Mouse (Mus musculus): Measurements from ENCODE around the gene Reps1.
A peak's percentile ranks its signal among the peaks of the same experiment; 100 is the strongest.
"Not testable (repeated sequence)": the region's sequence is repeated elsewhere in the genome, so short reads cannot be mapped to it uniquely, and the experiment has no call there.

Gene Reps1

DNA sequence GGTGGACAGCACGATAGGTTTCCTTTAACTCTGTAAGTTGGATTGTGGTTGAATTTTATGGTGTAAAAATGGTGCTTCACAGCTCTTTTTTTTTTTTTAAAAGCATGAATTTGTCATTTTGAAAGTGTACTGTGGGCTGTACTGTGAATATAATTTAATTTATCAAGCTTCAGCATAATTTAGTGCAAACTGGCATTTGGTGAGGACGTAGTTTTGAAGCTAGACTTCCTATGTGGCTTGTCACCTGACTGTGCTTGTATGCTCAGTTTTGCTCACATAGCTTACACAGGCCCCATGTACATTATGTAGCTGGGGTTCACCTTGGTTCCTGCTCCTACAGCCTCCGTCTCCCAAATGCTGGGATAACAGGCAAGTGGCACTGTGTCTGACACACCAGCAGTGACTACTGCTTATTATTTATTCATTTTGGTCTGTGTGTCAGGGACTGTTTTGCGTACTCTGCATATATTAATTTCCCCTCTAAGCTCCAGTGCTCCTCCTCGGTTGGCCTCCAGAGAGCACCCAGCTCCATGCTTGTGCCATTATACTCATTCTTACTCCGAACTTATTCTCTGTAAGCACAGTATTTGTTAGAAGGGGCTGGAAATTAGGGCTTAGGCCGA is 9.1 kb downstream of the Reps1 start:
- DNase-seq, result no peak

DNA sequence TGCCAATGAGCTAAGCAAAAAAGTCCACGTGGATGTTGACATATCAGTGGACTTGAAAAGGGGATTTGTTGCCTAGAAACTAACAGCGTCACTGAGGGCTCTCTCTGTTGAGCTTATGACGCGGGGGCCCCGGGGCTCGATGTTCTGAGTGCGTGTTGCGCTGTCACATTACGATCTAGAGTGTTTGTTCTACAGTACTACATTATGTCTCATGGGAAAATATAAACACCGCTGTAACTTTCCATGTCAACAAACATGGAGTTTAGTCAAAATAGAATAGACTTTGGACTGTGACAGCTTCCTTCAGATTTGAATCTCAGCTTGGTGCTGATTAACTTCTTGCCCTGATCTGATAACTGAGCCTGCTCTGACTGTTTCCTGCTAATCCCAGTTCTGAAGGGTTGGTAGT is 10.4 kb downstream of the Reps1 start:
- DNase-seq, result peak in 1 of 2 experiments; percentile 66

DNA sequence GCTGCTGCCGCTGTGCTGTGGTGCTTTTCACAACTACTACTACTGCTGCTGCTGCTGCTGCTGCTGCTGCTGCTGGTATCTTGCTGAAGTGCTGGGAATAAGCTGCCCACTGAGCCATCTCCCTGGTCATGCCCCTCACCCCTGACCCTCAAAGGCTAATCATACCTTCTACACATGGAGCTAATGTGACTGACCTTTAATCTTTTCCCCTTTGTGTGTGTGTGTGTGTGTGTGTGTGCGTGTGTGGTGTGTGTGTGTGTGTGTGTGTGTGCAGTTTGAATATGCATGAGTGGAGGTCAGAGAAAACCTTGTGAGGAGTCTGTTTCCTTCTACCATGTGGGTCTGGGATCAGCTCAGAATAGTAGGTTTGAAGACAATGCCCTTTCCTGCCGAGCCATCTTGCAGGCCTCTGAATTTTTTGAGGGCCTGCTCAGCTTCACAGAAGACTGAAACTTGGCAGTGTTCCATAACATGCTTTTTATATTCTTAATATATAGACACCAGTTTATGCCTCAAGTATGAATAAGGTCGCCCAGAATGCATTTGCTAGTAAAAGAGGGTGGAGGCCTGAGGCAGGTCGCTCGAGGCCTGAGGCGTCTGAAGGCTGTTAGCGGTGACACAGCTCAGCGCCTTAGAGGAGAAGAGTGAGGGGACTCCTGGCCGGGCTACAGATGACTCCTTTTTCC is 12.2 kb downstream of the Reps1 start:
- DNase-seq, result no peak

DNA sequence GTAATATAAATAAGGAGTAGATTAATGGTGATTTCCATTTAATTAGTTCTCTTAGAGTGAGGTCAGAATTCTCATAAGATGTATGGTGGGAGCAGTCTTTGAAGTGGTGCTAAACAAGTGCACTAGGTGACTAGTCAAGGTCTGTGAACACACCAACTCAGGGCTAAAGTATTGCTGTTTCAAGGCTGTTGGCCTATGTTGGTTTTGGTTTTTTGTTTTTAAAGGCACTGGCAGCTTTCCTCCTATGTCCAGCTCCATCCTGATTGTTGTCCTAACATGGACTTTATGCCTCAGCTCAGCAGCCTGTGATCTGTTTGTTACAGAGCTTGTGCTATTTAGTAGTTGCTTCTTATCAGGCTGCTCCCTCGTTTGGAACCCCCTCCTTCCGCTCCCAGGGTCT is 13.2 kb downstream of the Reps1 start:
- no peak for DNase-seq

DNA sequence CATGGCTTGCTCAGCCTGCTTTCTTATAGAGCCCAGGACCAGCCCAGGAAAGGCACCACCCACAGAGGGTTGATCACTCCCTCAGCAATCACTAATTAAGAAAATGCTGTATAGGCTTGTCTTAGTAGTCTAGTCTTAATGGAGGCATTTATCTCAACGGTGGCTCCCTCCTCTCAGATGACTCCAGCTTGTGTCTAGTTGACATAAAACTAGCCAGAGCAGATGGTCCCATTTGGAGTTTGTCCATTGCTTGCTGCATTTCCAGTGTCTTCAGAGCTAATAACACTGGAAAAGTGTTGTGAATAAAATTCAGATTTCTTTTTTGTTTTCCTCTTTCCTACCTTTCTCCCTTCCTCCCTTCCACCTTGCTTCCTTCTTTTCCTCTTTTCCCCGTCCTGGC is 13.9 kb downstream of the Reps1 start:
- DNase-seq, result no peak

DNA sequence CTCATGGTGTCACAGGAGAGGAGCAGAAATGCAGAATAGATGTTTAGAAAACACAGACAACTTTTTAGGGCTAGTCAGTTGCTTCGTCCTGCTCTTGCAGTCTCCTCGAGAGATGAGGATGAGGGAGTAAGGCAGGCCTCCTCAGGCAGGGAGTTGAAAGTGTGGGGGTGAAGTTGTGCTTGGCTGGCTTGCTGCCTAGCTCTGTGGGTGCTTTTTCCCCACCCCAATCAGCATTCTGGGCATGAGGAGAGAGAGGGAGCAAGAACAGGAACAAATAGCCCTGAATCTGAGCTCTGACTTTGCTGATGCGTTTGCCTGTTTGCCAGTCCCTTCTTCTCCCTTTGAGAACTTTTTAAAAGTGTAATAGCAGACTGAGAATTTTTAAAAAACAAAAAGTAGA is 14.5 kb downstream of the Reps1 start:
- DNase-seq, result peak in 1 of 2 experiments; percentile 35

DNA sequence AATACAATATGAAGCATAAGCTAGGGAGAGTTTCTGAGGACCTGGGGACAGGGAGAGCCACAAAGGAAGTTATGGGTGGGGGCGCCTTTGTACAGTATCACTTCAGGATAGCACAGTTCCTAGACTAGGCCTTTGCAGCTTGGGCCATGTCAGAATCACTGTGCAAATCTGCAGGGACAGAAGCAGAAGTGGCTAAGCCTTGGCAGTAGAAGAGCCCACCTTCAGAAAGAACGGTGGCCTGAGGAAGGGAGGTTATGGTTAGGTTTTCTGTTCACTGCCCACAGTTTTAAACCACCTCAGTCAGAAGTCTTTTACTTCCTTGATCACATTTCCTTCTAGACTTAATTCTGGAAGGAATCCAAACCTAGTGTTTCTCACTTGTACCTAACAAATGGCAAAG is 15.0 kb downstream of the Reps1 start:
- no peak for DNase-seq

DNA sequence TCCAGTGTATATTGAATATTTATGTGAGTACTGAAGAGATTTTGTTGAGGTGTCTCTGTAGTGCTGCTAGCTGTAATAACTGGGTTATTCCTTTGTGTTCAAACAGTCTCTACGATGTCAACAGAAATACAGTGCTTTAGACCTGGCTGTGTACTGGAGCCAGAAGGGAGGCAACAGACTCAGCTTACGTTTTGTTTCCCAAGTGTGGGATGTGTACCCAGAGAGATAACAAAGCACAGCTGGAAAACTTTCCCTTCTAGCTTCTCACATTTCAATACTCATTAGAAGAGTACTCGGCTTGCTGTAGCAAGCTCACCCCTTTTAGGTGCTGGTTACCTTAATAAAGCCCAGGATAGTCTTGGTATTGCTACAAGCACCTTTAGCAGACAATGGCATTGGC is 17.2 kb downstream of the Reps1 start:
- no peak for DNase-seq

DNA sequence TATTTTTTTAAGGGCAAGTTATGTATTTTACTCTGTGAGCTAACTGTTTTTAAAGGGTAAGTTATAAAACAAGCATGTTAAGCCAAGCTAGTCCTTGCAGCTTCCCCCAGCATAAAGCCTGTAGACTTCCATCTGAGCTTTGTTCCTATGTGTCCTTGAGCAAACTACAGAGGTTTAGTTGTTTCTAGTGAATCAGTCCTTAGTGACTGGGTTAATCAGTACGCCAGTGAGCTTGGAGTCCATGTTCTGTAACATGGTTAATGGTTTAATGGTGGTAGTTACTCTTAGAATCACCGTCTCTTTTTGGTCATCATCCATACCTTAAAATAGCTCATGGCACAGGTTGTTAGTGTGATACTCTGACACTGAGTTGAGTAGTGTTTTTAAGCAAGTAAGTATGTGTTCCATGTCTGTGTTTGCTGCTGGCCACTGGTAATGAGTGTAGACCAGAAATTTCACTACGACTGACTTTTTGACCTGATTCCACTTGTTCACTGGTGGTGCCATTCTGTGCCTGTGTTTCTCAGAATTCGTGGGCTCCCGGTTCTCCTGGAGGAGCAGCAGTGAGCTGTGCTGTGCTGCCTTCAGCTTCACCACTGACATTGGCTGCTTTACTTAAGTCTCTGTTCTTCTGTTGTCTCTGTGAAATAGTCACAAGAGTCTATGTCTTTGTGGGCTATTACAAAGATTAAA is 18.9 kb downstream of the Reps1 start:
- DNase-seq, result no peak

DNA sequence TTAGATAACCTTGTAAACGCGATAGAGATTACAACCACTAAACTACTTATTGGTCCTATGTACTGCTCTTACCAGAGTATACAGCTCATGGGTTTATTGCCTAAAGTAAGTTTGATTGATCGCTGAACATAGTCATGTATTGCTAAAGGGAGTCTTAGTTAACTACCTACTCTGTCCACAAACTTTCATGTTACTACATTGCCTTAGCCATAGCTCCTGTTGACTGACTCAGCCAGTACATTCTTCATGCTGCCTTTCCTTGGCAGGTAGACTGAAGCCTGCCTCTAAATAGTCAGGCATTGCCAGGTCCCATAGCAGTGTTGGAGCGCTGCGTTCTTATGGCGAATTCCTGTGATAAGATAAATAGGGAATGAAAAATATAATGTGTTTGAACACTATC is 20.2 kb downstream of the Reps1 start:
- no peak for DNase-seq

DNA sequence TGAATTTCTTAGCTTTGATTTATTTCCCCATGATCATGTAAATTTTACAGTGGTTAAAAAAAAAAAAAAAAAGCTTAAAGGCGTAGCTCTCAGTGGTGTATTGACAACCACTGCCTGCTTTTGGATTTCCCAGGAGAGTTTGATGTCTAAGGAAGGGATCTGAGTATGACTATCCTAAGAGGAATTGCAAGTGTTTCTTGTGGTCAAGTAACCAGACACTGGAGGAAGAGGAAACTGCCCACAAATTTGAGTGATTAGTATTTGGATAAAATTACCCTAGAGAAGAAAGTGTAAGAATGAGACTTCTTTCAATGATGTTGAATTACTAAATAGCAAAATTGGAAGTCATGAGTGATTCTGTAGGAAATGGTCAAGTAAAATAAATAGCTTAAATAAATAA is 25.9 kb downstream of the Reps1 start:
- no peak for DNase-seq

DNA sequence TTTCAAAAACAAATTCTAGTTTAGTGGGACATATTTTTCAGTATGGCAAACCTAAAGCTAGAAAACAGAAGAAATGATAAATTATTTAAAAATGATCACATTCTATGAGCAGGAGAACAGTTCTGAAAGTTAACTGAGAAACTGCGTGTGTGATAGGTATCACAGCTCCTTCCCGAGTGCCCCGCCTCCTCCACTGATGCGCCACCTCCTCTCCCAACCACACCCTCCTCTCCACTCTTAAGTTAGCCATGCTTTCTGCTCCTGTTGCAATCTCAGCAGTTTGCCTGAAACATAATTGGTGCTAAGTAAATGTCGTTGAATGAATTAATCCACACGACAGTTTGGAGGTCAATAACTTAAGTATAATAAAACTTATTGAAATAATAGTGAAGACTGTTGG is 27.1 kb downstream of the Reps1 start:
- DNase-seq, result peak; percentile 13 to 52

DNA sequence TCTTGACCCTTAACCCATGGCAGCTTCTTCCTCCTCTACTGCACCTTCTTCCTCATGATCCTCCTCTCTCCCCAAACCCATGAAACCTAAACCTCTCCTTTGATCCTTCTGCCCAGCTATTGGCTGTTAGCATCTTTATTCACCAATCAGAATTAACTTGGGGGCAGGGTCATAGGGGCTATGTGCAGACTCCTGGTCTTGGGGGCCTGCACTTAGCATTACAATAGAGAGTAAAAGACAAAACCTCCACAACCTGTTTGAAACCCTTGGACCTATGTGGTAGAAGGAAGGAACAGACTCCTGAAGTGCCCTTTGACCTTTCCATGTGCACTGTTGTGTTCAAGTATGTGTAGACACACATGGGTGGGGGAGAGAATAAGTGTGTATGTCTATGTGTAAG is 35.0 kb downstream of the Reps1 start:
- DNase-seq, result no peak

DNA sequence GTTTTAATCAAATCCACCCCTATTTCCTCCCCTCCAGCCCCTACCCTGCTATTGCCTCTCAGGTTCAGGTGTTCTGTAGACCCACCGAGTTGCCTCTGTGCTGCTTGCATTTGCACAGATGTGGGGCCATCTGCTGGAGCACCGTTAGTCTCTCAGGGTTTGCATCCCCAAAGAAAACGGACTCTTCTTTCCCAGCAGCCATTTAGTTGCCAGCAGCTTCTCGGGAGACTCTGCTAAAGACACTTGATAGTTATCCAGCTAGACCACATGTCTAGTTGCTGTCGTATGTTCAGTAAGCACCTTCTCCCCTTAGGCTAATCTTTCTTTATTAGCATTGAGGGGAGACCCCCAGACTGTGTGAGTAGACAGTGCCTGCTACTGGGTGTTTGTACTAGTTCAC is 46.5 kb downstream of the Reps1 start:
- DNase-seq, result no peak

DNA sequence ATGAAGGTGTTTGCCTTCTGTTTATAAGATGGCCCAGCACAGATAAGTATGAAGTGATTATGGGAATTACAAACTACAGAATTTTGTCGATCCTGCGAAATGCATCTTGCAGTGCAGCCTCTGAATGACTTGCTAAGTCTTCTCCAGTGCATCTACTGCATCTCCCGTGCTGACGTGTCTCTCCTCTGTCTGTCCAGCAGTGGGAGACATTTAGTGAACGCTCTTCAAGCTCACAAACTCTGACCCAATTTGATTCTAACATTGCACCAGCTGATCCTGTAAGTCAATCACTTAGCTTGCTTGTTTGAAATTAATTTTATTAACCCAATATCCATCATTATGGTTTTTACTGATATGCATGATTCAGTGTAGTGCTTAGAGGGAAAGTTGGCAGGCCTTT is 51.8 kb downstream of the Reps1 start:
- DNase-seq, result no peak

DNA sequence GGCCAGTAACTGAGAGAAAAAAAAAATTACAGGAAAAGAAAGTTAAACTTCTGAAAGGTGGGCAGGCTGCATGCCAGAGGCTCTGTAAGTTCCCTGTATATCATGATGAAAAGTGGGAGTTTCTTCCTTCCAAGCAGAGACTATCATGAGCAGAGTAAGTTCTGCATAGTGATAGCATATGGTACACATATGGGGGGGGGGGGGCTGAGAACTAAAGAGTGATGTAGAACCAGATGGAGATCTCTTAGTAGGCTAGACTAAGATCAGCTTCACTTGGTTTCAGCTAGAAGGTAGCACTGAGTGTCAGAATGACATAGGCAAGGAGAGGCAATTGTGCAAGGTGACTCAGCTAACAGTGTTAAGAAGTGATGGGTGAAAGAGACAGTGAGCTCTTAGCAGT is 55.3 kb downstream of the Reps1 start:
- no peak for DNase-seq

DNA sequence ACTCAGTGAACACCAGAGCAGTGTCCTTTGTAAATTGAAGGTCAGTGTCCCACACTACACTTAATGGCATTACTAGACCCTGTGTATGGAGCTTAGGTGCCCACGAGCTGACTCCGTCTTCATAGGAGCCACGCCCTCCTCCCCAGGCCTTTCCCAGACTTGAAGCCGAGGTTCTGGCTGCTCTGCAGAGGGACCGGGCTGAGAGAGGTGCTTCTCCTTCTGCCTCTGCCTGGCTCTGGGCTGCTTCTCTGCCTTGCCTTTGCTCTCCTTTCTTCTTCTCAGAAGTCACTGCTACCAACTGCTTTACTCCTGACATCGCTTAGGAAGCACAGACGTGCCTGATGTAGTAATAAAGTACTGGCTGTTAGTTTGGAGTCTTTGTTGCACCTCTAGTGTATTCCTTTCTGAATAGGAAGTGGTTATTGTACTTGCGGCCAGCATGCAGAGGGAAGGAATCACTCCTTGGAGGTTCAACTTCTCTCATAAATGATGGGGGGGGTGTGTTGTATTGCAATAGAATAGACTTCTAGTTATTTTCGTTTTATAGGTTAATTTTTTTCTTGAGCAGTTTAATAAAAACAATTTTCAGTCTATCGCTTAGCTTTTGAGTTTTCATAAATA is 57.9 kb downstream of the Reps1 start:
- DNase-seq, result no peak

DNA sequence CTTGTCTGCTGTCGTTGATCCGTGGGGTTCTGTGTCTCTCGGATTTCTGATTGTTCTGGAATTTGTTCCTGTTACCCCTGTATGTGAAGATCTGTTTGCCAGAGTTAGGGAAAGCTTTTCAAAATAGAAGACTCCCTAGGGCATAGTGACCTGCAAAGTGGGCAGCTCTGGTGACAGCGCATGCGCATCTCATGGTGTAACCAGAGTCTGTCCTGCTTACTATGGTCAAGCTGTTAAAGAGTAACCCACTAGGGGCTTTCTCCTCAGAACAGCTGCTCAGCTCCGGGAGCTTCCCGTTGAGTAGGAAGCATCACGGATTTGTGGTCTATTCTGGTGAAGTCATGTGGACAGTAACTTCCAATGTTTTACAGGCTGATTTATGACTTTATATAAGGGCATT is 62.7 kb downstream of the Reps1 start:
- no peak for DNase-seq

DNA sequence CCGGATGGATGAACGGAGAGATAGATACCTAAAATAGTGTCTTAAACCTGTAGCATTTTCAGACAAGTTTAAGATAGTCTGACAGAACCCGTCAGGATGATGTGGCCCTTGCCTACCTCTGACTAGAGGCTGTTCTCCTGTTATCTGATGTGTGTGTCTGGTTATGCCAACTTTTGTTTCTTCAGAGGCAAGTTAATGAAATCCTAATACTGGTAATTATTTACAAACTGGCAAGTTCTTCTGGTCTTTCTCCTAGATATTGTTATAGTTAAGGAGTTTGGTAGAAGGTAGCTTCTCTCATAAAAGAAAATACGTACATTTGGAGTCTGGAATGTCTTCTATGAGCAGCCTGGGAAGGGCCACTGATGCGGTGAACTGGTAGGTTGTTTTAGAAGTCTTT is 74.6 kb downstream of the Reps1 start:
- no peak for DNase-seq

DNA sequence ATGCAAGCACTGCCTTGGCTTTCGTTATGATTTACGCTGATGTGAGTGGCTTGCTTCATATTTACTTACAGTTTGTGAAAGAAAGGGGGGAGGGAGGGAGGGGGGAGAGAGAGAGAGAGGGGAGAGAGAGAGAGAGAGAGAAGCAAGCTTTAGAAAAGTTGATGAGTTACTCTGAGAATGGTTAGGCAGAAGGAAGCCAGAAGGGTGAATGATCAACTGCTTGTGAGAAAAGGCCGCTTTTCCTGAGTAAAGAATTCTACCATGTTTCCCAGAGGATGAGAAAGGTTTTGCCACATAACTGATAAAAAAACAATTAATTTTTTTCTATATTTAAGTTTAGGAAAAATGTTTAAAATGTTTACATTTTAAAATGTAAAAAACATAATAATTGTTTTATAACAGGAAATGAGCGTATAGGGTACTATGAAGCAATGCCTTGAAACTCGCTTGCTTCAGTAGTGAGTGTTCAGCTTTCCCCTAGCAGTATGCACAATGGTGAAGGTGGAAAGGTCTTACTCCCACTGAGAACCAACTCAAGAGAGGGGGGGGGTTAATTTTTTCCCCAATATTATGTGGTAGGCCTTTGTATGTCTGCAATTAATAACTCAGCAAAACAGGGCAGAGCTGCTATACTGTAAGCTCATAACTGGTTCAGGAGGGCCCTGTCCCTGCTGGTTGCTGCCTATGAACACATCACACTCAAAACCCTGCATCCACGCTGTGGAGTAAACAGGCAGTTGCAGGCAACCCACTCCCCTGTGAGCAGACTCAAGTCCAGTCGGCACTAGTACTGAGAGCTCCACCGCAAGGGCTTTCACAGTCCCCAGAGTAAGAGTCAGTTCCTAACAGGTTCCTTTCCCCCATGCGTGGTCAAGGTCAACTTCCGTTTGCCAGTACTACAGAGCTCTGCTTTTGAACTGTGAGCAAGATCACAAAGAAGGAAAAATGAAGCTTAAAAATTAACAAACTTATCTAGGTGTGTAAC is 76.3 kb downstream of the Reps1 start:
- DNase-seq, result no peak

DNA sequence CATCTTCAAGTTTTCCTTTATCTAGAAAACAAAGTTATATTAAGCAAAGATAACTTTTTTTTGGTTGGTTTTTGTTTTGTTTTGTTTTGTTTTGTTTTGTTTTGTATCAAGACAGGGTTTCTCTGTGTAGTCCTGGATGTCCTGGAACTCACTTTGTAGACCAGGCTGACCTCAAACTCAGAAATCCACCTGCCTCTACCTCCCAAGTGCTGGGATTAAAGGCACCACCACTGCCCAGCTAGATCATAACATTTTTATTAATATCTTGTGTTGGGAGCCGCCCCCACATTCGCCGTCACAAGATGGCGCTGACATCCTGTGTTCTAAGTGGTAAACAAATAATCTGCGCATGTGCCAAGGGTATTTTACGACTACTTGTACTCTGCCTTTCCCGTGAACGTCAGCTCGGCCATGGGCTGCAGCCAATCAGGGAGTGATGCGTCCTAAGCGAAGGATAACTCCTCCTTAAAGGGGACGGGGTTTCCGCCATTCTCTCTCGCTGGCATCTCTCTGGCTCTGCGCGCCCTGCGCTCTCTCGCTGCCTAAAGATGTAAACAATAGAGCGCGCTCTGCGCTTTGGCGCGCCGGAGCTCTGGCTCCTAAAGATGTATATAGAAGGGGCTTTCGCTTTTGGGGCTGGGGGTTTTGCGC is 83.3 kb downstream of the Reps1 start:
- not testable (repeated sequence) for DNase-seq

DNA sequence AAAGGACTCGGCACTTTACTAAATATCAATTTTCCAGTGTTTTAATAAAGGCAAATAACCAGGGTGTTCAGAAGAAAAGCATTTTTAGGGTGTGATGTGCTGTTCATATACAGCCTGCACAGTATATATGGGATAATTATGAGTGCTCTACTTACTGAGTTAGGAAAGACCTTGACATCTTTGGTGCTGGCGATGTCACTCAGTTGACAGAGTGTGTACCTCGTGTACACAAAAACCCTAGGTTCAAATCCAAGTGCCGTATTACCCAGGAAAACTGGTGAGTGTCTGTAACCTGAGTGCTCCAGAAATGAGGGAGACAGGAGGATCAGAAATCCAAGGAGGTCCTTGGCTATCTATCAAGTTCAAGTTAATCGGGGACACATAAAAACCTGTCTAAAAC is 84.0 kb downstream of the Reps1 start:
- no peak for DNase-seq

Measured in lung, adult 18-20 months (tissue).